Mouse (Mus musculus) urinary bladder, postnatal 25 days (tissue): ENCODE results near the gene Prl3d3.
"Not testable (repeated sequence)": the region's sequence is repeated elsewhere in the genome, so short reads cannot be mapped to it uniquely, and the experiment has no call there.

Source experiments
- DNase-seq: peaks from one replicate; pipeline ENCODE4 v3.0.0; 2022; ENCODE audit warnings: low spot score

Gene Prl3d3

GRCm38 (mm10) chr13:27156490-27156889 is at the start of gene Prl3d3:
Prl3d3 (plus strand) TSS chr13:27156790.
- DNase-seq: not testable (repeated sequence)

DNA sequence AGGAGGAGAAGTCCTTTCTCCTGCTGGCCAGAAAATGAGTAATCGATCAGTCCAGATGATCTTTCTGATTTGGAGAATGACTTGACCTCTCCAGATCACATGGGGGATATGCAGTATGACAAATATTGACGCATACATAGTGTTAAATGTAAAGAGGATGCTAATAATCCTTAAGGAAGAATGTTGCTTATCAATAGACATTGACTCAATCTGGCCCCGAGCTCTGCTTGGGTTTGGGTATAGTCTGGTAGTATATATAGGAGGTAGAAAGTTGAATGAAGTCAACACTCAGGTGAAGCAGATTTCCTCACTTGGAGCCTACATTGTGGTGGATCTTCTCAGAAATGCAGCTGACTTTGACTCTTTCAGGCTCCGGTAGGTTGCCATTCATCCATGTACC is 35.2 kb upstream of the Prl3d3 start, which contains the start of gene Prl3d2:
TSS of gene Prl3d2 (plus strand) at position 301 of the 400 bp plus-strand sequence.
- not testable (repeated sequence) for DNase-seq

DNA sequence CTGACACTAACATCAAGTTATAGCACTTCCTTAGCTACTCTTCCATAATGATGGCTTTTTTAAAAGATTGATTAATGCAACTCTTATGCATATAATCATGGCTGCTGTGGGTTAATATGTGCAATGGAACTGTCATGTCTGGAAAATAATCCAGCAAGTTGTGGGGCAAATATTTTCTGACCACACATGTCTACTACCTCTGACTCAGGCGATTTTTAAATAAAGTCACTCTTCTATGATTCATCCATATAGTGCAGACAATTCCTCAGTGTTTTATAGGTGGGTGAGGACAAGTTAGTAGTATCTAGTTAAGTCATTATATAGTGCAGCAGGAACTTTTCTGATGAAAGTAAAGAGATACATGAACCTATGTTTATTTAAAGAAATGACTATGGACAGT is 8.3 kb upstream of the Prl3d3 start:
- DNase-seq: no peak

- no peak for DNase-seq
Observed at GRCm38 (mm10) chr13:27196359-27196758, 39.8 kb downstream of the Prl3d3 start, which contains the start of gene Prl3c1. Prl3c1 (plus strand) TSS chr13:27196659.
